Mouse (Mus musculus): ENCODE results near the gene Tmem165. TPM values are rescaled to one million over a fixed set of nuclear protein-coding genes. Genes with fewer than 3 reads are reported as not detected.

Tmem165 gene
- polyA plus RNA-seq, 1 experiment from 2014 or later, result 107 TPM

GRCm38 (mm10) chr5:76250948-76251347 lies 67.3 kb downstream of the Tmem165 start:
- Histone ChIP-seq H3K9me3 (no peaks in the 10 kb centered on the region), H3K9ac (no peak overlapping the region), H3K27me3 (no peaks in the 10 kb centered on the region), H3K27ac (no peak overlapping the region), H3K4me2 (no peak overlapping the region), H3K36me3 (peaks cover 15% of the 10 kb centered on the region), H3K4me1 (no peaks in the 10 kb centered on the region), H3K4me3 (no peak overlapping the region)
- ATAC-seq (ENCODE audit: insufficient number of reproducible peaks, insufficient read depth, low FRiP score, low TSS enrichment, low read depth), result no peak
- WGBS, result 83% methylated on average over 3 of the region's 3 CpGs

Other genes starting within 250 kb of the Tmem165 start
- gene Kdr, start 205.4 kb upstream of the Tmem165 start, polyA plus RNA-seq (2015; fragmentation: Nextera tagmentation; extraction: Ambion mirVana), result 20.6 and 23.3 TPM in 2 replicates
- gene Srd5a3, start 43.6 kb upstream of the Tmem165 start, polyA plus RNA-seq (2015; fragmentation: Nextera tagmentation; extraction: Ambion mirVana), result 32.8 and 36.4 TPM in 2 replicates
- gene Clock, start 120.9 kb downstream of the Tmem165 start, polyA plus RNA-seq (2015; fragmentation: Nextera tagmentation; extraction: Ambion mirVana), result 15.2 and 17.7 TPM in 2 replicates
- gene Pdcl2, start 147.3 kb downstream of the Tmem165 start, polyA plus RNA-seq (2015; fragmentation: Nextera tagmentation; extraction: Ambion mirVana), result not detected in 2 replicates
- 0.25 TPM in 1 of 2 replicates, not detected in the other for gene Nmu, start 179.9 kb downstream of the Tmem165 start, polyA plus RNA-seq (2015; fragmentation: Nextera tagmentation; extraction: Ambion mirVana)